Mouse (Mus musculus): ENCODE measurements around the gene Plscr3. TPM values are rescaled to one million over a fixed set of nuclear protein-coding genes. Genes with fewer than 3 reads are reported as not detected.
A peak's percentile ranks its signal among the peaks of the same experiment; 100 is the strongest.
"Not testable (repeated sequence)": the region's sequence is repeated elsewhere in the genome, so short reads cannot be mapped to it uniquely, and the experiment has no call there.

The Plscr3 gene
- polyA plus RNA-seq, 1 experiment, result 110 TPM

GRCm38 (mm10) chr11:69828832-69829231 lies 17.3 kb upstream of the Plscr3 start:
- DNase-seq (ENCODE audit: low spot score), result no peak

DNA sequence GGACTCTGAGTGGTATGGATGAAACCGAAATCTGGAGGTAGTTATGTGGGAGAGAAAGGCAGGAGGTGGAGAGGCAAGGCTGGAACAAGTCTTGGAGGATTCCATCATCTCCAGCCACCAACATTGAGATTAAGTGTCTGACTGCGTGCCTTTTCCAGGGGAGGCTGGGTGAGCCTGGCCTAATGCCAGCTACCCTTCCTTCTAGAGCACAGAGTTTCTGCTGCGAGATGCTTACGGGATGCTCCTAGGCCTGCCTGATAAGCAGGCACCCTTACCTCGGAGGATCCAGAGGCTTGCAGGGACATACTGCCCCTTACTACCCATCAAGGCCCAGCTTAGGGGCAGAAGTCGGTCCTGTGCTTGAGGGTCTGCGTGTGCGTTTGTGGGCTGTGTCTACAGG lies 12.6 kb upstream of the Plscr3 start:
- no peak for DNase-seq (ENCODE audit: low spot score)

- no peak for DNase-seq (ENCODE audit: low spot score)
These were observed 12.1 kb upstream of the Plscr3 start for GRCm38 (mm10) chr11:69834001-69834549.

DNA sequence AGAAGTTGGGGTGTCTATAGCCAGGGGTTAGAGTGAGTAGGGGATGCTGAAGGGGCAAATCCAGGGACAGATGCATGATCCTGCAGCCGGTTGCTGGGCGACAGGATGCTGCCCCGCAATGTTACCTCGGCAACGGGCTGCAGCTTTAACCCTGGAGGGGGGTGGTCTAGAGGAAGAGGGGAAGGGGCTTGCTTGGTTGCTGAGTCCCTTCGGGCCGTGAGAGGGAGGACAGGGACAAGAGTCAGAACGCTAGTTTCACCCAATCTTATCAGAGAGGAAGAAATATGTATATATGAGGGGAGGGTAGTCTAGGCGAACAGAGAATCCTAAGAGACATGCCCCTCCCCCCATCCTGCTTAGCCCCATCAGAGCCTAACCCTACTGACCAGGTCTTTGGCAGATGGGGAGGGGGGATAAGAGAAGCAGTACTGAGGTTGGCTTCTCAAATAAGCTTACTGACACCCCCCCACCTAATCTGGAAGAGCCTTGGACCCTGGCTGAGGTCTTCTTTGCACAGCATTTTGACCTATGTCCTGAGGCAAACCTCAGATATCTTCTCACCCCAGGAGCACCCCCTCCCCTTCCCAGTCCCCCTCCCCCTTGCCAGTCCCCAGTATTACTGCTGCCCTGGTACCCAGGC lies 10.7 kb upstream of the Plscr3 start:
- no peak for DNase-seq (ENCODE audit: low spot score)

- DNase-seq (ENCODE audit: low spot score), result no peak
These were observed 10.2 kb upstream of the Plscr3 start for GRCm38 (mm10) chr11:69835966-69836335.

DNA sequence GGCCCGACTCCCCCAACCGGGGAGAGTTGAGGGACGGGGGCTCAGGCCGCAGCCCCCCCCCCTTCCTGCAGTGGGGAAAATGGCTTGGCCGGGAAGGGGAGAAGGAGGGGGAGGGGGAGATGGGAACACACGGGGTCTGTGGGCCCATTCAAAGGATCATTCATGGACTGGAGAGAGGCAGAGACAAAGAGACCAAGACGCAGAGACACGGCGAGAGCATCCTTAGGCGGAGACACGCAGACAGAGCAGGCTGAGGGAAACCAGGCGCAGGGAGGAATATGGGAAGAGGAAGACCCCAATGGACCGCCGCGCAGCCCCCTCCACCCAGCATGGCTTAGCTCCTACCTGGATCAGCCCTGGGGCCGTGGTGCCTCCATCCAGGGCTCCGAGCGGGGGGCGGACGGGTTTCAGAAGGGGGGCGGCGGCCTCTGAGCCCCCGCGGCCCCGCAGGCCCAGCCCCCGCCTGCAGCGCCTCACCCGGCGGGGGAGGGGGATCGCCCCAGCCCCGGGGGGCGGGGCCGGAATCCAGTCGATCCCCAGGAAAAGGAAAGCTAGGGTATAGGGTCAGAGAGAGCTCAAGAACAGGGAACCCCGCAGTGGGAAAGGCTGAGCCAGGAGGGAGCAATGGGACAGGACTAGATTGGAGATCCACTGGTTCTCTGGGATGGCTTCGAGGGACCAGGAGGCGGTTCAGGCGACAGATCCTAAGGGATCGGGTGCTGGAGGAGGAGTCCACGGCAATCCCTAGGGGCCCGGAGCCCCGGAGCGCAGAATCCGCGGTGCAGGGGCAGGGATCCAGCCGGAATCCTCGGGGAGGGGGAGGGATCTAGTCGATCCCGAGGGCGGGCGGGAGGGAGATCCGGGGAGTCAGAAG lies 9.2 kb upstream of the Plscr3 start:
- DNase-seq (ENCODE audit: low spot score), result no peak

GRCm38 (mm10) chr11:69837604-69837951 lies 8.6 kb upstream of the Plscr3 start, which contains the start of gene Nlgn2:
Gene Nlgn2, minus strand, starts transcription at chr11:69837784.
- DNase-seq (ENCODE audit: low spot score), result no peak

DNA sequence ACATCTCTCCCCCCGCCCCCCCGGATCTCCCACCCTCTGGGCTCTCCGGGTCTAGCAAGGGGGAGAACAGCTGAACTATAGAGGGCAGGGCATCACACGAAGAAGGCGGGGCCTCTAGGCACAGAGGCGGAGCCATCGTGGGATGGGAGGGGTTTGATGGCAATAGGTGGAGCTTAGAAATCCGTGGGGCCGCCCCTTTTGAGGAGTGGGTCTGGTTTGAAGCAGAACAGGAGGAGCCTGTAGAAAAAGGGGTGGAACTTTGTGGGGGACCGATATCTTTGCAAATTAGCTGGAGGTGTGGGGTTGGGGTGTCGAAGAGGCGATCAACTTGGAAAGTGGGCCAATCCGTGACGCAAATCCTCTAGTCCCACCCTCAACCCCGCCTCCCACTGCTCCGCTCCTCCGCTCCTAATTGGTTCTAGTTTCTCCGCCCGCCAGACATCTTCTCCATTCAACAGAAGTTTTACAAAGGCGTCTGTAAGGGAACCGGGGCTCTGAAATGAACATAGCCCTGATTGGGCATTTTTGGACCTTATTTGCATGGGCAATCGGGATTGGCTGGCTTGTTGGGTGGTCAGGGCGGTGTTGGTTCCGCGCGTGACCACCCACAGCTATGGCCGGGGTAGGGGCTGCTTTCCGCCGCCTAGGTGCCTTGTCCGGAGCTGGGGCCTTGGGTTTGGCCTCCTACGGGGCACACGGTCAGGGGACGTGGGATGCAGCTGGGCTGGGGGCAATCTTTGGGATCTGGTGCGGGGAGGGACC lies 8.0 kb upstream of the Plscr3 start, which contains the start of gene Tmem256:
Gene Tmem256 (plus strand): TSS at position 563 of the 762 bp plus-strand sequence.
- DNase-seq (ENCODE audit: low spot score), result peak; percentile 79

DNA sequence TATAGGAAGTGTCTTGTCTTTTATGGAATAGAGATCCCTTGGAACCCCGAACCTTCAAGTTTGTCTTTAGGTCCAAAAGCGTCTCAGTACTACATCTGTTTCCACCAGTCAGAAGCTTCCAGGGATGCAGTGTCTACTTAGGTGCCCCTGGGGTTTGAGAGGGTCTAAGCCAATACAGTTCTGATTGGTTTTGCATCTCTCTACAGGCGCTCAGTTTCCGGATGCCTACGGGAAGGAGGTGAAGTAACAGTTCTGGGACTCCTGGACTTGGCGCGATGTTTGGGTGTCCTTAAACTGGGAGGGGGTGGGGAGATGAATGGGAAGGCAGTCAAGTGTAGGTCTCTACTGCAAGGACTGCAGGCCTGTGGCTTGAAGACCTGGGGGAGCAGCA lies 7.5 kb upstream of the Plscr3 start:
- DNase-seq (ENCODE audit: low spot score), result no peak

GRCm38 (mm10) chr11:69846738-69847688 lies 837 bp downstream of the Plscr3 start:
- no peak for DNase-seq (ENCODE audit: low spot score)

- DNase-seq (ENCODE audit: low spot score), result no peak
These were observed 1.8 kb downstream of the Plscr3 start for GRCm38 (mm10) chr11:69848021-69848420.

DNA sequence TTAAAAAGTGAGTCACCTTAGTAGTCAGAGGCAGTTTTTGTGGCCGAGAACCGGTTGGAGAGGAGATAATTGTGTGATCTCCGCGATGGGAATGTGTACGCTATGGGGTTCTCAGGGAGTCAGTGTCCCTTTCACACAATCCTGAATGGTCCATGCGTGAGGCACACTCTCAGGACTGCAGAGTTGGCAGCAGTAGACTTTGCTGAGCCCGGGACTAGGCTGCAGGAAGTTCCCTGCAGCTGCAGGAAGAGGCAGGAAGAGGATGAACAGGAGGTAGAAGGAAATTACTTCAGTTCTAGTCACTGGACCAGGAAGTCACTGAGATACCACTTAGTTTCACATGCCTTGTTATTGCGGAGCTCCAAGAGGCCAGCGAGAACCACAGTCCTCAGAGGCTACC lies 3.0 kb downstream of the Plscr3 start:
- DNase-seq (ENCODE audit: low spot score), result no peak

- DNase-seq (ENCODE audit: low spot score), result no peak
These were observed 3.7 kb downstream of the Plscr3 start for GRCm38 (mm10) chr11:69849884-69850283.

- DNase-seq (ENCODE audit: low spot score), result no peak
These were observed 4.6 kb downstream of the Plscr3 start for GRCm38 (mm10) chr11:69850754-69851153.

- no peak for DNase-seq (ENCODE audit: low spot score)
These were observed 7.8 kb downstream of the Plscr3 start for GRCm38 (mm10) chr11:69853994-69854393.

GRCm38 (mm10) chr11:69854680-69855079 lies 8.5 kb downstream of the Plscr3 start:
- no peak for DNase-seq (ENCODE audit: low spot score)

DNA sequence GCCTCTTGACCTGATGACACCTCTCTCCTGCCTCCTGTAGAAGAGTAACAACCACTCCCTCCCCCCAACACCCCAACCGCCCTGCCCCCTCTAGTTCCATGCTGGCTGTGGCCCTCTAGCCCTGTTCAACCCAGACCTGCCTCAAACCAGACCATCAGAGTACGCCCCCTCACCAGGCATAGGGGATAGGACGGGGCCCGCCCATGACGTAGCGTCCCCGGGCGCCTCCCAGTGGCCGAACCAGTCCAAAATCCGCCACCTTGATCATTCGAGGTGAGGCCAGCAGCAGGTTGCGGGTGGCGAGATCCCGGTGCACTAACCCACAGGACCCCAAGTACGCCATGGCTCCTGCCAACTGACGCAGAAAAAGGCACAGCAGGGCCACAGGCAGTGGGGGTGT lies 9.2 kb downstream of the Plscr3 start:
- no peak for DNase-seq (ENCODE audit: low spot score)

- DNase-seq (ENCODE audit: low spot score), result no peak
These were observed 12.2 kb downstream of the Plscr3 start, which contains the start of gene Tnk1 for GRCm38 (mm10) chr11:69858113-69858998. Gene Tnk1, minus strand, starts transcription at chr11:69858730.

DNA sequence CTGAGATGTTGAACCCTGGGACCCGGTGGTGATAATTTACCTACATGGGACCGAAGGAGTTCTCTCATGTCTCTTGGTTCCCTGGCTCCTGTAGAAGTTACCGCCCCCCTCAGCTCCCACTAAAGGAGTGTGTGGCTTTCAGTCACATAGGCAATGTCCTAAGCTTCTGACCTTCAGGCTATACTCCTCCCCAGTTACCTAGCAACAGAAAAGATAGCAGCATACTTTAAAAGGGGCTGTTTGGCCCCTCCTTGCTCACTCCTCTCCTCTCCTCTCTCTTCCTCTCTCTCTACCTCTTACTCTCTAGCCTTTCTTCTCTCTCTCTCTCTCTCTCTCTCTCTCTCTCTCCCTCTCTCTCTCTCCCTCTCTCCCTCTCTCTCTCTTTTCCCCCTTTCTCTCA lies 17.6 kb downstream of the Plscr3 start:
- DNase-seq (ENCODE audit: low spot score), result not testable (repeated sequence)

All from urinary bladder, adult 2 months (tissue).